In genomic region chr4:4784305-4784704, GRCm38 (mm10) we compare ENCODE assay signal across 17 mouse cellular contexts.
"Had no signal": no experiment of that assay in that cellular context is flagged by ENCODE, and none has a peak within 500 bp of the region (broad histone marks: within the 10 kb centered on the region; RNA-seq: fewer than 3 reads in every experiment).

No protein-coding gene starts in this region.

- H3K4me1 ChIP-seq: lung, embryonic 15.5 days; midbrain, embryonic 13.5 days; midbrain, embryonic 15.5 days; neural tube, embryonic 12.5 days had no signal

- H3K27me3 ChIP-seq: liver, embryonic 15.5 days; lung, embryonic 15.5 days; megakaryocyte, embryonic 14.5 days; midbrain, embryonic 13.5 days; midbrain, embryonic 15.5 days; neural tube, embryonic 12.5 days had no signal

- H3K4me3 ChIP-seq: lung, embryonic 15.5 days; megakaryocyte, embryonic 14.5 days; midbrain, embryonic 13.5 days; midbrain, embryonic 15.5 days; neural tube, embryonic 12.5 days had no signal

- H3K9ac ChIP-seq: liver, embryonic 15.5 days; liver, postnatal 0 days; lung, embryonic 15.5 days; midbrain, embryonic 13.5 days; midbrain, embryonic 15.5 days; neural tube, embryonic 12.5 days had no signal

- ATAC-seq: liver, postnatal 0 days; lung, postnatal 0 days; midbrain, embryonic 13.5 days; midbrain, embryonic 15.5 days had no signal

- DNase-seq: liver, postnatal 0 days; lung, adult 2 months; lung, postnatal 14 days; lung, postnatal 36 days; right cerebral cortex, postnatal 14 days; thymus, adult 18-20 months; thymus, postnatal 14 days; thymus, postnatal 36 days had no signal

- H3K27ac ChIP-seq: lung, embryonic 15.5 days; macrophage; midbrain, embryonic 13.5 days; midbrain, embryonic 15.5 days; neural tube, embryonic 12.5 days had no signal

- H3K9me3 ChIP-seq: lung, embryonic 15.5 days; midbrain, embryonic 15.5 days had no signal

- H3K4me2 ChIP-seq: lung, embryonic 15.5 days; midbrain, embryonic 11.5 days; midbrain, embryonic 13.5 days; midbrain, embryonic 15.5 days; neural tube, embryonic 12.5 days had no signal
